Mouse (Mus musculus): ENCODE results near the gene Fam8a1. TPM values are rescaled to one million over a fixed set of nuclear protein-coding genes. Genes with fewer than 3 reads are reported as not detected.

Gene Fam8a1
- total and polyA plus RNA-seq, 3 experiments = 6.9 to 9.9 (median 9.9) TPM

- H3K27ac ChIP-seq (ENCODE audit: insufficient read depth, low read depth) = no peak overlapping the region
- no peak overlapping the region for H3K9ac ChIP-seq (ENCODE audit: insufficient read depth, low read depth)
- H3K4me3 ChIP-seq (replicated peaks in 1 of 3; ENCODE audit: low read depth in 2 of 3, low read length in 2 of 3, poor library complexity in 1 of 3) = no peak overlapping the region
- in situ Hi-C loops (cut with MboI; ENCODE audit: low pct_ligation_motif_present, low pct_unique_long_range_greater_than_20kb, low sequenced_read_pairs) (loop anchor here (25.0 kb wide), 1 partner anchor 1122 kb away; no protein-coding TSS in a partner anchor), dilution Hi-C loops (cut with MboI; ENCODE audit: extremely low pct_ligation_motif_present, extremely low pct_unique_long_range_greater_than_20kb, low sequenced_read_pairs) (no loop called here)
- DNase-seq (ENCODE audit: extremely low read depth) = no peak
- no peaks in the 10 kb centered on the region for H3K9me3 ChIP-seq (replicated peaks; ENCODE audit: low read length)
- H3K36me3 ChIP-seq (replicated peaks in 1 of 2; ENCODE audit: control insufficient read depth in 1 of 2, insufficient read depth in 1 of 2, low read length in 1 of 2) = no peaks in the 10 kb centered on the region
- no peaks in the 10 kb centered on the region for H3K79me2 ChIP-seq (replicated peaks; ENCODE audit: control insufficient read depth, extremely low read depth, insufficient read depth, poor library complexity, severe bottlenecking)
- H3K27me3 ChIP-seq (replicated peaks) = no peaks in the 10 kb centered on the region
- TF ChIP-seq NRF1 (IDR thresholded peaks at IDR 0.05; ENCODE audit: low read depth, low read length) (no peak), CTCF (conservative IDR thresholded peaks at IDR 0.05 in 1 of 2, IDR thresholded peaks at IDR 0.05 in 1 of 2; ENCODE audit: low read depth in 2 of 2, low read length in 2 of 2) (peak in 1 of 2 experiments; percentile 13; a peak in 1 of 4 replicates)
- no peaks in the 10 kb centered on the region for H3K4me1 ChIP-seq (ENCODE audit: control insufficient read depth in 1 of 2, insufficient read depth in 2 of 2)
- H3K4me2 ChIP-seq (ENCODE audit: insufficient read depth, low read depth, poor library complexity, severe bottlenecking) = no peak overlapping the region
Observed at GRCm38 (mm10) chr13:46659211-46659610, 10.1 kb upstream of the Fam8a1 start.

GRCm38 (mm10) chr13:46663461-46663964, 5.8 kb upstream of the Fam8a1 start:
- H3K4me3 ChIP-seq (replicated peaks in 1 of 3; ENCODE audit: low read depth in 2 of 3, low read length in 2 of 3, poor library complexity in 1 of 3) = no peak overlapping the region
- H3K27me3 ChIP-seq (replicated peaks) = peaks cover 4% of the 10 kb centered on the region
- in situ Hi-C loops (cut with MboI; ENCODE audit: low pct_ligation_motif_present, low pct_unique_long_range_greater_than_20kb, low sequenced_read_pairs) = loop anchor here (25.0 kb wide), 1 partner anchor 1126 kb away; no protein-coding TSS in a partner anchor
- no peak overlapping the region for H3K4me2 ChIP-seq (ENCODE audit: insufficient read depth, low read depth, poor library complexity, severe bottlenecking)
- peak; percentile 62 for DNase-seq (ENCODE audit: extremely low read depth)
- no peaks in the 10 kb centered on the region for H3K79me2 ChIP-seq (replicated peaks; ENCODE audit: control insufficient read depth, extremely low read depth, insufficient read depth, poor library complexity, severe bottlenecking)
- dilution Hi-C loops (cut with MboI; ENCODE audit: extremely low pct_ligation_motif_present, extremely low pct_unique_long_range_greater_than_20kb, low sequenced_read_pairs) = no loop called here
- no peak overlapping the region for H3K27ac ChIP-seq (ENCODE audit: insufficient read depth, low read depth)
- H3K9me3 ChIP-seq (replicated peaks; ENCODE audit: low read length) = no peaks in the 10 kb centered on the region
- TF ChIP-seq JUN (IDR thresholded peaks at IDR 0.05; ENCODE audit: insufficient read depth, low read depth, low read length) (no peak), JUND (conservative IDR thresholded peaks at IDR 0.05; ENCODE audit: low read depth, low read length) (no peak), POLR2A (IDR thresholded peaks at IDR 0.05; ENCODE audit: low read depth, low read length) (no peak), RAD21 (IDR thresholded peaks at IDR 0.05; ENCODE audit: low read depth, low read length) (peak; percentile 89), UBTF (IDR thresholded peaks at IDR 0.05; ENCODE audit: low read depth, low read length) (no peak), ELF1 (IDR thresholded peaks at IDR 0.05; ENCODE audit: low read depth, low read length) (no peak), GABPA (IDR thresholded peaks at IDR 0.05; ENCODE audit: insufficient replicate concordance, low read depth, low read length) (no peak), ZC3H11A (IDR thresholded peaks at IDR 0.05; ENCODE audit: low read depth, low read length) (peak; percentile 67), MAFK (IDR thresholded peaks at IDR 0.05; ENCODE audit: insufficient replicate concordance, low read length) (no peak), PAX5 (IDR thresholded peaks at IDR 0.05; ENCODE audit: low read length) (no peak), SIN3A (IDR thresholded peaks at IDR 0.05; ENCODE audit: low read length) (no peak), NRF1 (IDR thresholded peaks at IDR 0.05; ENCODE audit: low read depth, low read length) (no peak), MYC (IDR thresholded peaks at IDR 0.05; ENCODE audit: low read depth, low read length) (no peak), MAZ (IDR thresholded peaks at IDR 0.05; ENCODE audit: low read depth, low read length) (no peak), RCOR1 (conservative IDR thresholded peaks at IDR 0.05; ENCODE audit: low read depth, low read length) (no peak), CTCF (conservative IDR thresholded peaks at IDR 0.05 in 1 of 2, IDR thresholded peaks at IDR 0.05 in 1 of 2; ENCODE audit: low read depth in 2 of 2, low read length in 2 of 2) (peak; percentile 59 to 80; a peak in 3 of 4 replicates), IRF4 (IDR thresholded peaks at IDR 0.05; ENCODE audit: low read depth, low read length) (no peak), TCF12 (IDR thresholded peaks at IDR 0.05; ENCODE audit: low read depth, low read length) (no peak), SMC3 (IDR thresholded peaks at IDR 0.05; ENCODE audit: low read depth, low read length) (peak; percentile 88)
- H3K9ac ChIP-seq (ENCODE audit: insufficient read depth, low read depth) = no peak overlapping the region
- H3K36me3 ChIP-seq (replicated peaks in 1 of 2; ENCODE audit: control insufficient read depth in 1 of 2, insufficient read depth in 1 of 2, low read length in 1 of 2) = no peaks in the 10 kb centered on the region
- H3K4me1 ChIP-seq (ENCODE audit: control insufficient read depth in 1 of 2, insufficient read depth in 2 of 2) = peaks cover 4 to 5% of the 10 kb centered on the region in 2 experiments

Data from CH12.LX (cell line).